Mouse (Mus musculus) stomach, postnatal 0 days (tissue): ENCODE measurements around the gene Rnd3. TPM values are rescaled to one million over a fixed set of nuclear protein-coding genes. Genes with fewer than 3 reads are reported as not detected.

Source experiments
- ATAC-seq: fragments of 200-750 bp; cut with Nextera tagmentation; 2 replicates; pipeline ENCODE4 v1.8.0; 2017; ENCODE audit not compliant: low FRiP score, low TSS enrichment
- DNase-seq: peaks from one replicate; pipeline ENCODE4 v3.0.0-alpha.2; 2016; ENCODE audit warnings: low spot score
- H3K27ac ChIP-seq: fragments of 300-500 bp; sonication (generic); replicated peaks from 2 replicates; pipeline ENCODE4 v1.5.1; 2014; ENCODE audit warnings: mild to moderate bottlenecking, control low read depth
- H3K27me3 ChIP-seq: fragments of 300-500 bp; sonication (generic); 2 replicates; pipeline ENCODE4 v1.6.1; 2014; ENCODE audit warnings: low read length; ENCODE audit not compliant: control insufficient read depth, insufficient read depth
- H3K36me3 ChIP-seq: fragments of 300-500 bp; sonication (generic); 2 replicates; pipeline ENCODE4 v1.6.1; 2014; ENCODE audit warnings: low read length, mixed read lengths; ENCODE audit not compliant: control insufficient read depth, insufficient read depth
- H3K4me1 ChIP-seq: fragments of 300-500 bp; sonication (generic); replicated peaks from 2 replicates; pipeline ENCODE4 v1.6.1; 2014; ENCODE audit warnings: antibody characterized with exemption; ENCODE audit not compliant: control insufficient read depth, insufficient read depth
- H3K4me2 ChIP-seq: fragments of 300-500 bp; sonication (generic); replicated peaks from 2 replicates; pipeline ENCODE4 v1.6.1; 2014; ENCODE audit warnings: low read depth, mild to moderate bottlenecking, control low read depth, moderate library complexity
- H3K4me3 ChIP-seq: fragments of 300-500 bp; sonication (generic); 2 replicates; pipeline ENCODE4 v1.5.1; 2014; ENCODE audit warnings: low read depth, low read length, control low read depth
- H3K9ac ChIP-seq: fragments of 300-500 bp; sonication (generic); 2 replicates; pipeline ENCODE4 v1.6.1; 2014; ENCODE audit warnings: mild to moderate bottlenecking, low read length, control low read depth, mixed read lengths
- H3K9me3 ChIP-seq: fragments of 300-500 bp; sonication (generic); 2 replicates; pipeline ENCODE4 v1.6.1; 2016; ENCODE audit warnings: low read length; ENCODE audit not compliant: control insufficient read depth
- CTCF ChIP-seq: IDR thresholded peaks from 2 replicates; pipeline ENCODE4 v1.5.1; 2016; ENCODE audit warnings: antibody characterized with exemption, low read depth, mild to moderate bottlenecking, moderate library complexity
- EP300 ChIP-seq: optimal IDR thresholded peaks from 2 replicates; pipeline ENCODE3; 2016; ENCODE audit warnings: antibody characterized with exemption
- WGBS: fragments of 180-500 bp; shearing (Covaris S2); extraction: QIAGEN DNeasy Blood & Tissue Kit; methylation state at CpG from one replicate; pipeline ENCODE4 v1.1.7; 2014; 5-methylcytosine and 5-hydroxymethylcytosine counted together
- polyA plus RNA-seq: library from polyadenylated mRNA; unstranded; fragments of >200 nt; fragmentation: Nextera tagmentation; extraction: Ambion mirVana; gene quantifications from 2 replicates; pipeline ENCODE4 v1.2.1, GENCODE M21; 2015

The Rnd3 gene
- polyA plus RNA-seq, 1 experiment from 2014 or later = 34.5 TPM

GRCm38 (mm10) chr2:51088843-51089573 lies 59.9 kb downstream of the Rnd3 start:
- no peaks in the 10 kb centered on the region for H3K27me3 ChIP-seq
- no peak overlapping the region for H3K4me2 ChIP-seq
- 85% methylated on average over 11 of the region's 11 CpGs for WGBS
- no peak overlapping the region for H3K9ac ChIP-seq
- H3K4me1 ChIP-seq = no peaks in the 10 kb centered on the region
- no peaks in the 10 kb centered on the region for H3K9me3 ChIP-seq
- H3K36me3 ChIP-seq = no peaks in the 10 kb centered on the region
- no peak for DNase-seq
- H3K27ac ChIP-seq = no peak overlapping the region
- no peak for TF ChIP-seq CTCF
- TF ChIP-seq EP300 = no peak
- no peak overlapping the region for H3K4me3 ChIP-seq
- ATAC-seq = no peak

- ATAC-seq = no peak
- Histone ChIP-seq H3K9ac (no peak overlapping the region), H3K4me1 (no peaks in the 10 kb centered on the region), H3K27ac (no peak overlapping the region), H3K4me2 (no peak overlapping the region), H3K9me3 (no peaks in the 10 kb centered on the region), H3K4me3 (no peak overlapping the region), H3K27me3 (no peaks in the 10 kb centered on the region), H3K36me3 (no peaks in the 10 kb centered on the region)
- no peak for DNase-seq
- 93% methylated on average over 3 of the region's 3 CpGs for WGBS
- TF ChIP-seq CTCF (no peak), EP300 (no peak)
These were observed 60.8 kb downstream of the Rnd3 start for GRCm38 (mm10) chr2:51088123-51088453.

GRCm38 (mm10) chr2:51087307-51088122 lies 61.4 kb downstream of the Rnd3 start:
- no peaks in the 10 kb centered on the region for H3K36me3 ChIP-seq
- WGBS = 71% methylated on average over 12 of the region's 12 CpGs
- TF ChIP-seq CTCF = no peak
- H3K4me1 ChIP-seq = no peaks in the 10 kb centered on the region
- H3K27ac ChIP-seq = no peak overlapping the region
- no peak overlapping the region for H3K4me2 ChIP-seq
- ATAC-seq = no peak
- H3K9ac ChIP-seq = no peak overlapping the region
- no peaks in the 10 kb centered on the region for H3K9me3 ChIP-seq
- DNase-seq = no peak
- no peak overlapping the region for H3K4me3 ChIP-seq
- H3K27me3 ChIP-seq = no peaks in the 10 kb centered on the region

GRCm38 (mm10) chr2:51085155-51085554 lies 63.8 kb downstream of the Rnd3 start:
- TF ChIP-seq CTCF = no peak
- no peak for TF ChIP-seq EP300
- no peaks in the 10 kb centered on the region for H3K36me3 ChIP-seq
- H3K4me3 ChIP-seq = no peak overlapping the region
- H3K27ac ChIP-seq = no peak overlapping the region
- no peaks in the 10 kb centered on the region for H3K27me3 ChIP-seq
- H3K4me2 ChIP-seq = no peak overlapping the region
- no peak for ATAC-seq
- no peaks in the 10 kb centered on the region for H3K9me3 ChIP-seq
- DNase-seq = no peak
- no peak overlapping the region for H3K9ac ChIP-seq
- 93% methylated on average over 11 of the region's 11 CpGs for WGBS
- H3K4me1 ChIP-seq = no peaks in the 10 kb centered on the region

- no peak for ATAC-seq
- Histone ChIP-seq H3K4me1 (no peaks in the 10 kb centered on the region), H3K4me3 (no peak overlapping the region), H3K9ac (no peak overlapping the region), H3K27ac (no peak overlapping the region), H3K4me2 (no peak overlapping the region), H3K27me3 (no peaks in the 10 kb centered on the region), H3K9me3 (no peaks in the 10 kb centered on the region), H3K36me3 (no peaks in the 10 kb centered on the region)
- no peak for DNase-seq
- TF ChIP-seq EP300 = no peak
- TF ChIP-seq CTCF = no peak
- 79% methylated on average over 13 of the region's 13 CpGs for WGBS
These were observed 66.1 kb downstream of the Rnd3 start for GRCm38 (mm10) chr2:51082714-51083351.
